Mouse (Mus musculus): ENCODE results near the gene Slc12a7. TPM values are rescaled to one million over a fixed set of nuclear protein-coding genes. Genes with fewer than 3 reads are reported as not detected.

Gene Slc12a7
- total RNA-seq, 1 experiment from 2014 or later: 11.8 TPM

GRCm38 (mm10) chr13:73833809-73834208, 100.9 kb downstream of the Slc12a7 start:
- no peak for ATAC-seq (replicated peaks in 1 of 2; ENCODE audit: insufficient read depth in 1 of 2, low FRiP score in 2 of 2, low TSS enrichment in 1 of 2, low read depth in 1 of 2, poor library complexity in 2 of 2, severe bottlenecking in 2 of 2)

- ATAC-seq (replicated peaks in 1 of 2; ENCODE audit: insufficient read depth in 1 of 2, low FRiP score in 2 of 2, low TSS enrichment in 1 of 2, low read depth in 1 of 2, poor library complexity in 2 of 2, severe bottlenecking in 2 of 2): no peak
These were observed 102.9 kb downstream of the Slc12a7 start for GRCm38 (mm10) chr13:73835791-73836190.

GRCm38 (mm10) chr13:73836491-73836890, 103.6 kb downstream of the Slc12a7 start:
- no peak for ATAC-seq (replicated peaks in 1 of 2; ENCODE audit: insufficient read depth in 1 of 2, low FRiP score in 2 of 2, low TSS enrichment in 1 of 2, low read depth in 1 of 2, poor library complexity in 2 of 2, severe bottlenecking in 2 of 2)

GRCm38 (mm10) chr13:73837708-73838107, 104.8 kb downstream of the Slc12a7 start:
- no peak for ATAC-seq (replicated peaks in 1 of 2; ENCODE audit: insufficient read depth in 1 of 2, low FRiP score in 2 of 2, low TSS enrichment in 1 of 2, low read depth in 1 of 2, poor library complexity in 2 of 2, severe bottlenecking in 2 of 2)

- no peak for ATAC-seq (replicated peaks in 1 of 2; ENCODE audit: insufficient read depth in 1 of 2, low FRiP score in 2 of 2, low TSS enrichment in 1 of 2, low read depth in 1 of 2, poor library complexity in 2 of 2, severe bottlenecking in 2 of 2)
These were observed 106.2 kb downstream of the Slc12a7 start for GRCm38 (mm10) chr13:73839137-73839548.

- no peak for ATAC-seq (replicated peaks in 1 of 2; ENCODE audit: insufficient read depth in 1 of 2, low FRiP score in 2 of 2, low TSS enrichment in 1 of 2, low read depth in 1 of 2, poor library complexity in 2 of 2, severe bottlenecking in 2 of 2)
These were observed 106.8 kb downstream of the Slc12a7 start for GRCm38 (mm10) chr13:73839740-73840139.

- ATAC-seq (replicated peaks in 1 of 2; ENCODE audit: insufficient read depth in 1 of 2, low FRiP score in 2 of 2, low TSS enrichment in 1 of 2, low read depth in 1 of 2, poor library complexity in 2 of 2, severe bottlenecking in 2 of 2): no peak
These were observed 109.8 kb downstream of the Slc12a7 start for GRCm38 (mm10) chr13:73842696-73843095.

GRCm38 (mm10) chr13:73846589-73847464, 113.9 kb downstream of the Slc12a7 start:
- ATAC-seq (replicated peaks in 1 of 2; ENCODE audit: insufficient read depth in 1 of 2, low FRiP score in 2 of 2, low TSS enrichment in 1 of 2, low read depth in 1 of 2, poor library complexity in 2 of 2, severe bottlenecking in 2 of 2): 0 out of 4 replicates have a peak, but pooled peaks of 1 of the 2 experiments have one; percentile 18

GRCm38 (mm10) chr13:73847465-73847836, 114.6 kb downstream of the Slc12a7 start, which contains the start of gene Nkd2:
TSS of gene Nkd2 (minus strand) at chr13:73847631.
- ATAC-seq (replicated peaks in 1 of 2; ENCODE audit: insufficient read depth in 1 of 2, low FRiP score in 2 of 2, low TSS enrichment in 1 of 2, low read depth in 1 of 2, poor library complexity in 2 of 2, severe bottlenecking in 2 of 2): peak; percentile 79 to 82

Other genes starting within 250 kb of the Slc12a7 start
- not detected in 2 replicates for gene Slc6a3, start 196.3 kb upstream of the Slc12a7 start, total RNA-seq (2017)
- 52.8 and 81.4 TPM in 2 replicates for gene Clptm1l, start 129.1 kb upstream of the Slc12a7 start, total RNA-seq (2017)
- 3.4 and 3.6 TPM in 2 replicates for gene Tert, start 106.2 kb upstream of the Slc12a7 start, total RNA-seq (2017)
- not detected in 2 replicates for gene Slc6a18, start 55.1 kb upstream of the Slc12a7 start, total RNA-seq (2017)
- gene Slc6a19, start 28.2 kb upstream of the Slc12a7 start, total RNA-seq (2017): 0.06 TPM in 1 of 2 replicates, not detected in the other
- gene Nkd2, start 114.5 kb downstream of the Slc12a7 start, total RNA-seq (2017): not detected in 2 replicates
- gene Trip13, start 204.7 kb downstream of the Slc12a7 start, total RNA-seq (2017): 24.4 and 32.6 TPM in 2 replicates
- 106 and 107 TPM in 2 replicates for gene Brd9, start 204.7 kb downstream of the Slc12a7 start, total RNA-seq (2017)
- not detected in 2 replicates for gene Zdhhc11, start 230.8 kb downstream of the Slc12a7 start, total RNA-seq (2017)

Measured in hematopoietic stem cell, adult 5-6 weeks (primary cell).